21 mouse cellular contexts compared by ENCODE assay signal in genomic region chr5:31781624-31782023, GRCm38 (mm10).
DNase-seq lines count a peak whose midpoint lies in the region; TF ChIP-seq lines count a peak whose summit lies in the region.
"Had no signal": no experiment of that assay in that cellular context is flagged by ENCODE, and none has a peak within 500 bp of the region (broad histone marks: within the 10 kb centered on the region; RNA-seq: fewer than 3 reads in every experiment).

No protein-coding gene starts in this region.

- TF ChIP-seq CTCF in C2C12 (IDR thresholded peaks at IDR 0.05; ENCODE audit: control insufficient read depth, insufficient read depth, insufficient read length), result no peak

- H3K36me3 ChIP-seq in C2C12 (ENCODE audit: control insufficient read depth, insufficient read depth) (no peaks in the 10 kb centered on the region), myocyte (ENCODE audit: control insufficient read depth, insufficient read depth) (no peaks in the 10 kb centered on the region)
- H3K36me3 ChIP-seq: embryonic facial prominence, embryonic 13.5 days; embryonic facial prominence, embryonic 15.5 days; forebrain, embryonic 10.5 days; forebrain, embryonic 12.5 days had no signal

- no peaks in the 10 kb centered on the region for H3K79me2 ChIP-seq in C2C12 (ENCODE audit: control insufficient read depth, insufficient read depth)
- H3K79me2 ChIP-seq in myocyte (ENCODE audit: control insufficient read depth, insufficient read depth), result no peaks in the 10 kb centered on the region

- TF ChIP-seq POLR2A in myocyte (IDR thresholded peaks at IDR 0.05; ENCODE audit: insufficient read length, low read depth), result no peak

- DNase-seq in 416B (ENCODE audit: low read depth), result peak; percentile 33
- DNase-seq in B cell, adult 2 months, result no peak
- no peak for DNase-seq in ovary, postnatal 14 days (ENCODE audit: low spot score)
- DNase-seq: adrenal gland, adult 2 months; adrenal gland, postnatal 10 days; adrenal gland, postnatal 25 days; cerebellum, adult 11 months; cerebellum, adult 18-20 months; cerebellum, adult 8-10 months; cerebellum, adult 9-11 months; cerebellum, postnatal 14 days; cerebellum, postnatal 36 days; embryo, embryonic 11 days had no signal

- no peaks in the 10 kb centered on the region for H3K79me3 ChIP-seq in C2C12 (ENCODE audit: low read depth)

- no peak overlapping the region for H3ac ChIP-seq in C2C12 (ENCODE audit: control insufficient read depth, insufficient read length, low read depth)
- H3ac ChIP-seq in myocyte (ENCODE audit: control insufficient read depth, insufficient read length), result no peak overlapping the region

- no peak overlapping the region for H3K4me2 ChIP-seq in myocyte (ENCODE audit: low read depth)
- H3K4me2 ChIP-seq: embryonic facial prominence, embryonic 13.5 days; embryonic facial prominence, embryonic 15.5 days; forebrain, embryonic 12.5 days had no signal

- H3K4me3 ChIP-seq in C2C12 (ENCODE audit: insufficient read depth, poor library complexity, severe bottlenecking) (no peak overlapping the region), myocyte (no peak overlapping the region)
- H3K4me3 ChIP-seq: embryonic facial prominence, embryonic 13.5 days; embryonic facial prominence, embryonic 15.5 days; erythroblast, embryonic 14.5 days; forebrain, embryonic 10.5 days; forebrain, embryonic 12.5 days had no signal

- H3K27me3 ChIP-seq in C2C12 (ENCODE audit: control insufficient read depth, insufficient read depth, insufficient read length) (no peaks in the 10 kb centered on the region), myocyte (ENCODE audit: control insufficient read depth, insufficient read depth, insufficient read length) (no peaks in the 10 kb centered on the region)
- H3K27me3 ChIP-seq: CH12.LX; embryonic facial prominence, embryonic 13.5 days; embryonic facial prominence, embryonic 15.5 days; forebrain, embryonic 12.5 days had no signal

TF ChIP-seq in C2C12, 6 proteins besides CTCF, POLR2A, EP300 and RAD21:
- TF ChIP-seq MYOG (IDR thresholded peaks at IDR 0.05; ENCODE audit: control insufficient read depth, extremely low read depth, insufficient read length) (no peak), USF1 (IDR thresholded peaks at IDR 0.05; ENCODE audit: low read depth) (no peak), FOSL1 (IDR thresholded peaks at IDR 0.05; ENCODE audit: insufficient read depth, low read length, poor library complexity, severe bottlenecking) (no peak), MAX (IDR thresholded peaks at IDR 0.05) (no peak), MYOD1 (IDR thresholded peaks at IDR 0.05; ENCODE audit: control insufficient read depth, insufficient read length, low read depth) (no peak), CEBPB (IDR thresholded peaks at IDR 0.05; ENCODE audit: low read depth) (peak; percentile 73)
TF ChIP-seq in C2C12: peak in this region for 1.

TF ChIP-seq in myocyte, 11 proteins besides CTCF, POLR2A, EP300 and RAD21:
- TF ChIP-seq CEBPB (IDR thresholded peaks at IDR 0.05; ENCODE audit: insufficient read depth, poor library complexity, severe bottlenecking) (peak; percentile 82; the same call in 1 of the 2 replicates), REST (IDR thresholded peaks at IDR 0.05; ENCODE audit: insufficient read depth, insufficient read length) (no peak)
